Mouse (Mus musculus) E14TG2a.4 (cell line): ENCODE measurements around the gene Stx8.

Source experiments
- CTCF ChIP-seq: conservative IDR thresholded peaks from 2 replicates; pipeline ENCODE4 v1.5.1; 2014; ENCODE audit warnings: low read length
- NANOG ChIP-seq: IDR thresholded peaks from 2 replicates; pipeline ENCODE4 v1.6.1; 2014; ENCODE audit warnings: borderline replicate concordance, low read length, mixed read lengths

- TF ChIP-seq CTCF, result no peak
- TF ChIP-seq NANOG, result no peak
Observed at GRCm38 (mm10) chr11:67973225-67973624, 7.2 kb downstream of the Stx8 start.
